Mouse (Mus musculus): Measurements from ENCODE around the gene Cd274. TPM values are rescaled to one million over a fixed set of nuclear protein-coding genes. Genes with fewer than 3 reads are reported as not detected.

The Cd274 gene
- polyA plus RNA-seq, 1 experiment: 4.3 TPM

DNA sequence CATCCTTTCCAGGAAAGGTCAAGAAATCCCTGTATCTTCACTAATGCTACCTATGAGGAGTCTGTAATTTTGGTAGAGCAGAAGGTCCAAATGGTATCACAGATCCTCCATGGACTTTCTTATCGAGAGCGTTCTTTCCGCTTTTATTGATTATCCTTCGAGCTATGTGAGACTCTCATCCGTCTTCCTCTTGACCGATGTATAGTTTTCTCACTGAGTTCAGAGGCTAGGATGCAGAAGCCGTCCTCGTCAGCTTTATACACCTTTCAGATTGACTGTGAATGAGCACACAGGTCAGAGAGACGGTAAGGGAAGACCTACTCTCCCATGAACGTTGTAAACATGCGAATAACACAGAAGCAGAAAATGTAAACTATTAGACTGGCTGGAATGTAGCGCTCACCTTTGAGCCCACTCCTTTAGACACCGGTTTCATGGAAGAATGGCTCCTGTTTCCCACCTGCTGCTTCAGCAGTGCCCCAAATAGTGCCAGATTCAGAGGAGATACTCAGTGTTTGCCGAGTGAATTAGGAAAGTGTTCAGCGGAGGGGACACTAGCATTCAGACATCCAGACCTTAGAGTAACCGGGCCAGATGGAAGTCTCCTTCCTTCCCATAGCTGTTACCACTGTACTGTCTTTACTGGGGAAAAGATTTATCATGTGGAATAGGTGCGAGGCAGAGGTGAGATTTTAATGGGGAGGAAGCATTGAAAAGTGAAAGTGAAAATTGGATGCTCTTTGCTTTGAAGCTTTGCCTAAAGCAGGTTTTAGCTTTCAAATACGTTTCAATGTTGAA, 4.2 kb downstream of the Cd274 start:
- Histone ChIP-seq H3K4me3 (ENCODE audit: insufficient read depth, low read depth, low read length) (peak overlapping the region; percentile 20), H3K27me3 (replicated peaks; ENCODE audit: control insufficient read depth, insufficient read depth, low read length) (no peaks in the 10 kb centered on the region), H3K27ac (ENCODE audit: insufficient read depth, low read depth, low read length) (no peak overlapping the region), H3K36me3 (ENCODE audit: control insufficient read depth, insufficient read depth, low read length) (no peaks in the 10 kb centered on the region), H3K4me1 (ENCODE audit: control insufficient read depth, insufficient read depth, low read length) (0 out of 2 replicates have a peak, but pooled peaks cover 2% of the 10 kb centered on the region)
- no peak for DNase-seq
- TF ChIP-seq CTCF (conservative IDR thresholded peaks at IDR 0.05; ENCODE audit: insufficient read depth, insufficient read length, low read depth, low read length) (no peak), POLR2A (IDR thresholded peaks at IDR 0.05; ENCODE audit: low read depth, low read length) (no peak)
- WGBS: 69% methylated on average over 18 of the region's 18 CpGs

GRCm38 (mm10) chr19:29372138-29372537, 4.9 kb downstream of the Cd274 start:
- peak; percentile 17 for DNase-seq
- TF ChIP-seq CTCF (conservative IDR thresholded peaks at IDR 0.05; ENCODE audit: insufficient read depth, insufficient read length, low read depth, low read length) (no peak), POLR2A (IDR thresholded peaks at IDR 0.05; ENCODE audit: low read depth, low read length) (no peak)
- 42% methylated on average over 4 of the region's 4 CpGs for WGBS
- Histone ChIP-seq H3K27me3 (replicated peaks; ENCODE audit: control insufficient read depth, insufficient read depth, low read length) (no peaks in the 10 kb centered on the region), H3K27ac (ENCODE audit: insufficient read depth, low read depth, low read length) (no peak overlapping the region), H3K36me3 (ENCODE audit: control insufficient read depth, insufficient read depth, low read length) (no peaks in the 10 kb centered on the region), H3K4me1 (ENCODE audit: control insufficient read depth, insufficient read depth, low read length) (0 out of 2 replicates have a peak, but pooled peaks cover 2% of the 10 kb centered on the region), H3K4me3 (ENCODE audit: insufficient read depth, low read depth, low read length) (peak overlapping the region; percentile 20)

- TF ChIP-seq POLR2A (IDR thresholded peaks at IDR 0.05; ENCODE audit: low read depth, low read length) (no peak), CTCF (conservative IDR thresholded peaks at IDR 0.05; ENCODE audit: insufficient read depth, insufficient read length, low read depth, low read length) (no peak)
- 95% methylated on average over 3 of the region's 3 CpGs for WGBS
- no peak for DNase-seq
- H3K4me1 ChIP-seq (ENCODE audit: control insufficient read depth, insufficient read depth, low read length): 0 out of 2 replicates have a peak, but pooled peaks cover 2% of the 10 kb centered on the region
- no peak overlapping the region for H3K4me3 ChIP-seq (ENCODE audit: insufficient read depth, low read depth, low read length)
- H3K27ac ChIP-seq (ENCODE audit: insufficient read depth, low read depth, low read length): no peak overlapping the region
- H3K27me3 ChIP-seq (replicated peaks; ENCODE audit: control insufficient read depth, insufficient read depth, low read length): no peaks in the 10 kb centered on the region
- no peaks in the 10 kb centered on the region for H3K36me3 ChIP-seq (ENCODE audit: control insufficient read depth, insufficient read depth, low read length)
Observed at GRCm38 (mm10) chr19:29372621-29373020, 5.4 kb downstream of the Cd274 start.

DNA sequence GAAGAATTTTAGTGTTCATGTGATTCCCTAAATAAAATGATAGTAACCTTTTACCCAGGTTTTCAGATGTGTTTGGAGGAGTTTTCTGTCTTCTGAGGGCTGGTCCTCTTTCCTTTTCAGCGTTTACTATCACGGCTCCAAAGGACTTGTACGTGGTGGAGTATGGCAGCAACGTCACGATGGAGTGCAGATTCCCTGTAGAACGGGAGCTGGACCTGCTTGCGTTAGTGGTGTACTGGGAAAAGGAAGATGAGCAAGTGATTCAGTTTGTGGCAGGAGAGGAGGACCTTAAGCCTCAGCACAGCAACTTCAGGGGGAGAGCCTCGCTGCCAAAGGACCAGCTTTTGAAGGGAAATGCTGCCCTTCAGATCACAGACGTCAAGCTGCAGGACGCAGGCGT, 6.2 kb downstream of the Cd274 start:
- Histone ChIP-seq H3K36me3 (ENCODE audit: control insufficient read depth, insufficient read depth, low read length) (no peaks in the 10 kb centered on the region), H3K4me3 (ENCODE audit: insufficient read depth, low read depth, low read length) (peak overlapping the region; percentile 20; the same call in 1 of the 2 replicates), H3K27ac (ENCODE audit: insufficient read depth, low read depth, low read length) (no peak overlapping the region), H3K4me1 (ENCODE audit: control insufficient read depth, insufficient read depth, low read length) (0 out of 2 replicates have a peak, but pooled peaks cover 2% of the 10 kb centered on the region), H3K27me3 (replicated peaks; ENCODE audit: control insufficient read depth, insufficient read depth, low read length) (no peaks in the 10 kb centered on the region)
- TF ChIP-seq POLR2A (IDR thresholded peaks at IDR 0.05; ENCODE audit: low read depth, low read length): no peak
- no peak for TF ChIP-seq CTCF (conservative IDR thresholded peaks at IDR 0.05; ENCODE audit: insufficient read depth, insufficient read length, low read depth, low read length)
- WGBS: 39% methylated on average over 11 of the region's 11 CpGs
- DNase-seq: no peak

GRCm38 (mm10) chr19:29374947-29375346, 7.7 kb downstream of the Cd274 start:
- DNase-seq: no peak
- no peaks in the 10 kb centered on the region for H3K36me3 ChIP-seq (ENCODE audit: control insufficient read depth, insufficient read depth, low read length)
- no peak overlapping the region for H3K27ac ChIP-seq (ENCODE audit: insufficient read depth, low read depth, low read length)
- no peak overlapping the region for H3K4me3 ChIP-seq (ENCODE audit: insufficient read depth, low read depth, low read length)
- 93% methylated on average over 9 of the region's 9 CpGs for WGBS
- no peaks in the 10 kb centered on the region for H3K27me3 ChIP-seq (replicated peaks; ENCODE audit: control insufficient read depth, insufficient read depth, low read length)
- TF ChIP-seq POLR2A (IDR thresholded peaks at IDR 0.05; ENCODE audit: low read depth, low read length): no peak
- no peak for TF ChIP-seq CTCF (conservative IDR thresholded peaks at IDR 0.05; ENCODE audit: insufficient read depth, insufficient read length, low read depth, low read length)
- H3K4me1 ChIP-seq (ENCODE audit: control insufficient read depth, insufficient read depth, low read length): 0 out of 2 replicates have a peak, but pooled peaks cover 2% of the 10 kb centered on the region

GRCm38 (mm10) chr19:29376382-29376781, 9.1 kb downstream of the Cd274 start:
- Histone ChIP-seq H3K27me3 (replicated peaks; ENCODE audit: control insufficient read depth, insufficient read depth, low read length) (no peaks in the 10 kb centered on the region), H3K27ac (ENCODE audit: insufficient read depth, low read depth, low read length) (no peak overlapping the region), H3K36me3 (ENCODE audit: control insufficient read depth, insufficient read depth, low read length) (no peaks in the 10 kb centered on the region), H3K4me3 (ENCODE audit: insufficient read depth, low read depth, low read length) (no peak overlapping the region), H3K4me1 (ENCODE audit: control insufficient read depth, insufficient read depth, low read length) (0 out of 2 replicates have a peak, but pooled peaks cover 2% of the 10 kb centered on the region)
- no peak for DNase-seq
- 89% methylated on average over 3 of the region's 3 CpGs for WGBS
- no peak for TF ChIP-seq POLR2A (IDR thresholded peaks at IDR 0.05; ENCODE audit: low read depth, low read length)
- no peak for TF ChIP-seq CTCF (conservative IDR thresholded peaks at IDR 0.05; ENCODE audit: insufficient read depth, insufficient read length, low read depth, low read length)

DNA sequence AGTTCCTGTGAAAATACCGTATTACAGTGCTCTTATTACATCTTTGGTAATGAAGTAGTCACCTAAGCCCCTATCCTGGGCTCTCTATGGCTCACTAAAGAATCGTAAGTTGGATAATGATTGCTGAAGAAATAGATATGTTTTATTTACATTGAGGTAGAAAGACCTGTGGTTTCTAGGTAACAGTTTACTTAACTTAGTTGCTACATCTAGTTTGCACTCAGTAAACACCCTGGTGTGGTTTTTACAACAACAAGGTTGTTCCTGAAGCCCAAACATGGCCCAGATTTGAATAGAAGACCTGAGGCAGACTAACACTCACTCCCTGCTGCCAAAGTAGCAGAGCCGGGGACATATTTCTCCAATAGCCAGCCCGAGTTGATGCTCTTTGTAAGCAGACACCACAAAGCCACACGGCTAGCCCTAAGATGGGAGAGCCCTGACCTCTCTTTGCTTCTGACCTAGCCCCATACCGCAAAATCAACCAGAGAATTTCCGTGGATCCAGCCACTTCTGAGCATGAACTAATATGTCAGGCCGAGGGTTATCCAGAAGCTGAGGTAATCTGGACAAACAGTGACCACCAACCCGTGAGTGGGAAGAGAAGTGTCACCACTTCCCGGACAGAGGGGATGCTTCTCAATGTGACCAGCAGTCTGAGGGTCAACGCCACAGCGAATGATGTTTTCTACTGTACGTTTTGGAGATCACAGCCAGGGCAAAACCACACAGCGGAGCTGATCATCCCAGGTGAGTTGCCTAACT, 12.8 kb downstream of the Cd274 start:
- H3K4me3 ChIP-seq (ENCODE audit: insufficient read depth, low read depth, low read length): no peak overlapping the region
- H3K27ac ChIP-seq (ENCODE audit: insufficient read depth, low read depth, low read length): no peak overlapping the region
- no peaks in the 10 kb centered on the region for H3K4me1 ChIP-seq (ENCODE audit: control insufficient read depth, insufficient read depth, low read length)
- WGBS: 84% methylated on average over 14 of the region's 14 CpGs
- TF ChIP-seq CTCF (conservative IDR thresholded peaks at IDR 0.05; ENCODE audit: insufficient read depth, insufficient read length, low read depth, low read length): no peak
- TF ChIP-seq POLR2A (IDR thresholded peaks at IDR 0.05; ENCODE audit: low read depth, low read length): no peak
- no peaks in the 10 kb centered on the region for H3K36me3 ChIP-seq (ENCODE audit: control insufficient read depth, insufficient read depth, low read length)
- no peaks in the 10 kb centered on the region for H3K27me3 ChIP-seq (replicated peaks; ENCODE audit: control insufficient read depth, insufficient read depth, low read length)
- DNase-seq: no peak

Data from kidney, adult 2 months (tissue).